Mouse (Mus musculus) CH12.LX (cell line): ENCODE results near the gene Nkapd1. TPM values are rescaled to one million over a fixed set of nuclear protein-coding genes. Genes with fewer than 3 reads are reported as not detected.

Source experiments
- DNase-seq: peaks from one replicate; pipeline ENCODE4 v3.0.0-alpha.2; 2013; ENCODE audit errors: extremely low read depth
- H3K27ac ChIP-seq: 2 replicates; pipeline ENCODE4 v1.5.1; 2012; ENCODE audit warnings: low read depth, mild to moderate bottlenecking, control low read depth, moderate library complexity; ENCODE audit not compliant: insufficient read depth
- H3K27me3 ChIP-seq: replicated peaks from 2 replicates; pipeline ENCODE3; 2012; ENCODE audit warnings: inconsistent platforms
- H3K36me3 ChIP-seq, 2 experiments: replicated peaks in 1 of 2; 2 replicates each; pipeline versions ENCODE3 to v1.6.1; 2012; ENCODE audit warnings: inconsistent platforms in 1 of 2, low read length in 1 of 2, mild to moderate bottlenecking in 1 of 2, mixed read lengths in 1 of 2, moderate library complexity in 1 of 2; ENCODE audit not compliant: control insufficient read depth in 1 of 2, insufficient read depth in 1 of 2
- H3K4me1 ChIP-seq, 2 experiments: 2 replicates each; pipeline ENCODE4 v1.6.1; 2012; ENCODE audit warnings: inconsistent platforms in 1 of 2, moderate library complexity in 1 of 2; ENCODE audit not compliant: insufficient read depth in 2 of 2, control insufficient read depth in 1 of 2
- H3K4me2 ChIP-seq: 2 replicates; pipeline ENCODE4 v1.6.1; 2012; ENCODE audit warnings: low read depth, mild to moderate bottlenecking, control low read depth; ENCODE audit not compliant: poor library complexity, insufficient read depth, severe bottlenecking
- H3K4me3 ChIP-seq, 3 experiments: fragments of 150-350 bp in 1 of 3; sonication (generic) in 1 of 3; replicated peaks in 1 of 3; 2 replicates each; pipeline versions ENCODE3 to v1.5.1; 2011 to 2012; ENCODE audit warnings: low read depth in 2 of 3, low read length in 2 of 3, mild to moderate bottlenecking in 2 of 3, moderate library complexity in 2 of 3, control low read depth in 1 of 3, improper control_type of control experiment in 1 of 3, inconsistent platforms in 1 of 3, mixed read lengths in 1 of 3; ENCODE audit not compliant: poor library complexity in 1 of 3
- H3K79me2 ChIP-seq: replicated peaks from 2 replicates; pipeline ENCODE4 v1.6.1; 2012; ENCODE audit warnings: mild to moderate bottlenecking, moderate library complexity; ENCODE audit not compliant: control insufficient read depth, poor library complexity, insufficient read depth, severe bottlenecking; ENCODE audit errors: extremely low read depth
- H3K9ac ChIP-seq: 2 replicates; pipeline ENCODE4 v1.6.1; 2012; ENCODE audit warnings: low read depth, mild to moderate bottlenecking, control low read depth, moderate library complexity; ENCODE audit not compliant: insufficient read depth
- H3K9me3 ChIP-seq: replicated peaks from 2 replicates; pipeline ENCODE3; 2012; ENCODE audit warnings: low read length, inconsistent platforms, mixed read lengths
- BHLHE40 ChIP-seq: IDR thresholded peaks from 2 replicates; pipeline ENCODE4 v1.6.1; 2011; ENCODE audit warnings: mild to moderate bottlenecking, low read depth, low read length, improper control_type of control experiment
- CHD1 ChIP-seq: IDR thresholded peaks from 2 replicates; pipeline ENCODE4 v1.6.1; 2012; ENCODE audit warnings: low read depth, low read length, improper control_type of control experiment, inconsistent platforms
- CTCF ChIP-seq, 2 experiments: IDR thresholded peaks in 1 of 2; conservative IDR thresholded peaks in 1 of 2; 2 replicates each; pipeline ENCODE4 v1.5.1; 2011 to 2012; ENCODE audit warnings: low read depth in 2 of 2, low read length in 2 of 2, improper control_type of control experiment in 1 of 2, inconsistent platforms in 1 of 2, mild to moderate bottlenecking in 1 of 2, moderate library complexity in 1 of 2
- E2F4 ChIP-seq: IDR thresholded peaks from 2 replicates; pipeline ENCODE4 v1.6.1; 2011; ENCODE audit warnings: low read depth, low read length, improper control_type of control experiment; ENCODE audit not compliant: insufficient replicate concordance
- ELF1 ChIP-seq: IDR thresholded peaks from 2 replicates; pipeline ENCODE4 v1.6.1; 2014; ENCODE audit warnings: low read depth, mild to moderate bottlenecking, inconsistent platforms, low read length, improper control_type of control experiment
- EP300 ChIP-seq: IDR thresholded peaks from 2 replicates; pipeline ENCODE4 v1.6.1; 2011; ENCODE audit warnings: low read length, improper control_type of control experiment
- ETS1 ChIP-seq: conservative IDR thresholded peaks from 2 replicates; pipeline ENCODE4 v1.6.1; 2012; ENCODE audit warnings: low read depth, mild to moderate bottlenecking, inconsistent platforms, low read length, improper control_type of control experiment, moderate library complexity
- HCFC1 ChIP-seq: IDR thresholded peaks from 2 replicates; pipeline ENCODE4 v1.6.1; 2012; ENCODE audit warnings: low read depth, mild to moderate bottlenecking, inconsistent platforms, low read length, improper control_type of control experiment
- IRF4 ChIP-seq: IDR thresholded peaks from 2 replicates; pipeline ENCODE4 v1.6.1; 2014; ENCODE audit warnings: low read depth, mild to moderate bottlenecking, inconsistent platforms, low read length, improper control_type of control experiment
- JUN ChIP-seq: IDR thresholded peaks from 2 replicates; pipeline ENCODE4 v1.6.1; 2011; ENCODE audit warnings: low read depth, mild to moderate bottlenecking, low read length, improper control_type of control experiment, moderate library complexity; ENCODE audit not compliant: insufficient read depth
- JUND ChIP-seq: conservative IDR thresholded peaks from 2 replicates; pipeline ENCODE4 v1.6.1; 2011; ENCODE audit warnings: low read depth, low read length, improper control_type of control experiment
- KAT2A ChIP-seq: IDR thresholded peaks from 2 replicates; pipeline ENCODE4 v1.6.1; 2012; ENCODE audit warnings: low read length, improper control_type of control experiment, inconsistent platforms; ENCODE audit not compliant: insufficient replicate concordance
- MAFK ChIP-seq: IDR thresholded peaks from 2 replicates; pipeline ENCODE4 v1.6.1; 2011; ENCODE audit warnings: low read length, improper control_type of control experiment; ENCODE audit not compliant: insufficient replicate concordance
- MAX ChIP-seq: IDR thresholded peaks from 2 replicates; pipeline ENCODE4 v1.6.1; 2011; ENCODE audit warnings: low read length, improper control_type of control experiment
- MAZ ChIP-seq: IDR thresholded peaks from 2 replicates; pipeline ENCODE4 v1.6.1; 2012; ENCODE audit warnings: low read depth, mild to moderate bottlenecking, inconsistent platforms, low read length, improper control_type of control experiment, moderate library complexity
- MEF2A ChIP-seq: IDR thresholded peaks from 2 replicates; pipeline ENCODE4 v1.6.1; 2014; ENCODE audit warnings: low read depth, mild to moderate bottlenecking, inconsistent platforms, low read length, improper control_type of control experiment, borderline replicate concordance
- NELFE ChIP-seq: IDR thresholded peaks from 2 replicates; pipeline ENCODE4 v1.6.1; 2011; ENCODE audit warnings: low read depth, low read length, improper control_type of control experiment
- PAX5 ChIP-seq: IDR thresholded peaks from 2 replicates; pipeline ENCODE4 v1.6.1; 2012; ENCODE audit warnings: low read length, inconsistent platforms, mixed read lengths
- POLR2A ChIP-seq: IDR thresholded peaks from 2 replicates; pipeline ENCODE4 v1.6.1; 2011; ENCODE audit warnings: low read depth, mild to moderate bottlenecking, improper control_type of control experiment, low read length
- POLR2AphosphoS2 ChIP-seq: IDR thresholded peaks from 2 replicates; pipeline ENCODE4 v1.6.1; 2011; ENCODE audit warnings: low read depth, low read length, improper control_type of control experiment
- RAD21 ChIP-seq: IDR thresholded peaks from 2 replicates; pipeline ENCODE4 v1.6.1; 2011; ENCODE audit warnings: low read depth, mild to moderate bottlenecking, low read length, improper control_type of control experiment, moderate library complexity
- RCOR1 ChIP-seq: conservative IDR thresholded peaks from 2 replicates; pipeline ENCODE4 v1.6.1; 2012; ENCODE audit warnings: low read depth, mild to moderate bottlenecking, inconsistent platforms, low read length, improper control_type of control experiment
- SMC3 ChIP-seq: IDR thresholded peaks from 2 replicates; pipeline ENCODE4 v1.6.1; 2011; ENCODE audit warnings: low read depth, low read length, improper control_type of control experiment
- TBP ChIP-seq: conservative IDR thresholded peaks from 2 replicates; pipeline ENCODE4 v1.6.1; 2011; ENCODE audit warnings: low read depth, low read length, improper control_type of control experiment
- UBTF ChIP-seq: IDR thresholded peaks from 2 replicates; pipeline ENCODE4 v1.6.1; 2012; ENCODE audit warnings: low read depth, mild to moderate bottlenecking, inconsistent platforms, low read length, improper control_type of control experiment, moderate library complexity
- USF2 ChIP-seq: conservative IDR thresholded peaks from 2 replicates; pipeline ENCODE4 v1.6.1; 2011; ENCODE audit warnings: low read depth, low read length, improper control_type of control experiment
- ZC3H11A ChIP-seq: IDR thresholded peaks from 2 replicates; pipeline ENCODE4 v1.6.1; 2012; ENCODE audit warnings: low read depth, mild to moderate bottlenecking, inconsistent platforms, low read length, improper control_type of control experiment
- ZKSCAN1 ChIP-seq: IDR thresholded peaks from 2 replicates; pipeline ENCODE4 v1.6.1; 2012; ENCODE audit warnings: low read depth, inconsistent platforms, low read length, improper control_type of control experiment, borderline replicate concordance
- ZMIZ1 ChIP-seq: IDR thresholded peaks from 2 replicates; pipeline ENCODE4 v1.6.1; 2012; ENCODE audit warnings: low read depth, mild to moderate bottlenecking, inconsistent platforms, low read length, improper control_type of control experiment
- ZNF384 ChIP-seq: IDR thresholded peaks from 2 replicates; pipeline ENCODE4 v1.6.1; 2012; ENCODE audit warnings: low read depth, low read length, improper control_type of control experiment, inconsistent platforms
- dilution Hi-C: fragments of 300-500 bp; cut with MboI; formaldehyde crosslinking; loops from 2 replicates; pipeline ENCODE4 v1.14.3; 2020; ENCODE audit warnings: low sequenced_read_pairs; ENCODE audit not compliant: extremely low pct_unique_long_range_greater_than_20kb, extremely low pct_ligation_motif_present
- in situ Hi-C: fragments of 300-500 bp; cut with MboI; formaldehyde crosslinking; loops from 3 replicates; pipeline ENCODE4 v1.14.3; 2019; ENCODE audit warnings: low sequenced_read_pairs, low pct_ligation_motif_present, low pct_unique_long_range_greater_than_20kb, mixed read lengths
- polyA plus RNA-seq: library from polyadenylated mRNA; unstranded; fragments of >175 nt; gene quantifications from 2 replicates; pipeline ENCODE4 v1.2.1, GENCODE M21; 2012; ENCODE audit warnings: low read depth; ENCODE audit not compliant: insufficient read length
- total RNA-seq, 2 experiments: library from RNA; depleted of rRNA; stranded (reverse); fragments of 300-350 nt in 1 of 2; fragments of >200 nt in 1 of 2; gene quantifications; 2 replicates each; pipeline ENCODE4 v1.2.3; 2012 to 2014

Nkapd1 gene
- total and polyA plus RNA-seq, 3 experiments: 10.0 to 36.7 (median 13.5) TPM

- no peak overlapping the region for H3K27ac ChIP-seq
Observed at GRCm38 (mm10) chr9:50660431-50660830, 43.2 kb upstream of the Nkapd1 start.

GRCm38 (mm10) chr9:50659392-50660217 is 42.3 kb upstream of the Nkapd1 start, which contains the start of gene Dlat:
Dlat (minus strand) TSS chr9:50659780.
- no peaks in the 10 kb centered on the region for H3K27me3 ChIP-seq
- H3K9ac ChIP-seq: peak within 1 kb of the TSS; percentile 88
- peaks cover 2 to 16% of the 10 kb centered on the region in 2 experiments for H3K4me1 ChIP-seq
- H3K79me2 ChIP-seq: peaks cover 7% of the 10 kb centered on the region; the same call in 1 of the 2 replicates
- peaks cover 4 to 25% of the 10 kb centered on the region in 2 experiments for H3K36me3 ChIP-seq
- peak within 1 kb of the TSS; percentile 80 to 95 (median 84) for H3K4me3 ChIP-seq
- DNase-seq: peak; percentile 78
- dilution Hi-C loops (no loop called here), in situ Hi-C loops (loop anchor here (5.0 kb wide), 1 partner anchor 37 kb away; no protein-coding TSS in a partner anchor)
- H3K9me3 ChIP-seq: no peaks in the 10 kb centered on the region
- H3K27ac ChIP-seq: no peak within 1 kb of the TSS
- H3K4me2 ChIP-seq: peak within 1 kb of the TSS; percentile 97
- TF ChIP-seq RAD21 (no peak), KAT2A (peak; percentile 82; the same call in 1 of the 2 replicates), ELF1 (peak; percentile 72; the same call in 1 of the 2 replicates), IRF4 (peak; percentile 55), UBTF (peak; percentile 74; the same call in 1 of the 2 replicates), ZMIZ1 (peak; percentile 88), ZKSCAN1 (no peak), MAFK (no peak), E2F4 (0 out of 2 replicates have a peak, but pooled peaks have one; percentile 24), MAX (peak; percentile 23; the same call in 1 of the 2 replicates), ETS1 (0 out of 2 replicates have a peak, but pooled peaks have one; percentile 31), HCFC1 (peak; percentile 83), POLR2AphosphoS2 (peak; percentile 82; the same call in 1 of the 2 replicates), JUN (no peak), POLR2A (peak; percentile 92), MEF2A (peak; percentile 25; the same call in 1 of the 2 replicates), USF2 (no peak), EP300 (no peak), CTCF (conservative IDR thresholded peaks at IDR 0.05 in 1 of 2, IDR thresholded peaks at IDR 0.05 in 1 of 2; ENCODE audit: low read depth in 2 of 2, low read length in 2 of 2) (no peak), ZNF384 (no peak), TBP (0 out of 2 replicates have a peak, but pooled peaks have one; percentile 16), PAX5 (no peak), NELFE (peak; percentile 91), RCOR1 (0 out of 2 replicates have a peak, but pooled peaks have one; percentile 30), ZC3H11A (no peak), JUND (no peak), CHD1 (no peak), MAZ (peak; percentile 80), SMC3 (no peak)

More at GRCm38 (mm10) chr9:50660431-50660830, 43.2 kb upstream of the Nkapd1 start:
- H3K9me3 ChIP-seq: no peaks in the 10 kb centered on the region
- H3K36me3 ChIP-seq: peaks cover 3 to 21% of the 10 kb centered on the region in 2 experiments
- no peaks in the 10 kb centered on the region for H3K27me3 ChIP-seq
- peaks cover 2 to 16% of the 10 kb centered on the region in 2 experiments for H3K4me1 ChIP-seq
- TF ChIP-seq JUND: no peak
- TF ChIP-seq ZNF384: 0 out of 2 replicates have a peak, but pooled peaks have one; percentile 45
- TF ChIP-seq BHLHE40: peak; percentile 65
- H3K4me3 ChIP-seq: peak overlapping the region; percentile 50 to 95 (median 84)
- in situ Hi-C loops (no loop called here), dilution Hi-C loops (no loop called here)
- DNase-seq: peak; percentile 13
- peaks cover 7% of the 10 kb centered on the region; the same call in 1 of the 2 replicates for H3K79me2 ChIP-seq
- peak overlapping the region; percentile 74 for H3K4me2 ChIP-seq
- H3K9ac ChIP-seq: peak overlapping the region; percentile 88
